Mouse (Mus musculus) intestine, postnatal 0 days (tissue): ENCODE measurements at regions not wholly inside any gene's neighbourhood (a gene's known extent, or its start where the extent isn't known, plus 50 kb on each side); places are given as distances from the start of the nearest gene placed in this dataset.
A peak's percentile ranks its signal among the peaks of the same experiment; 100 is the strongest.

ENCODE experiments used
- ATAC-seq: fragments of 200-750 bp; cut with Nextera tagmentation; 2 replicates; pipeline ENCODE4 v1.8.0; 2017; ENCODE audit warnings: mild to moderate bottlenecking, moderate TSS enrichment, moderate library complexity
- H3K27ac ChIP-seq: fragments of 300-500 bp; sonication (generic); 2 replicates; pipeline ENCODE4 v1.5.1; 2014; ENCODE audit warnings: mild to moderate bottlenecking, low read depth, low read length, moderate library complexity
- H3K27me3 ChIP-seq: fragments of 300-500 bp; sonication (generic); replicated peaks from 2 replicates; pipeline ENCODE4 v1.6.1; 2014; ENCODE audit warnings: low read length, mixed read lengths; ENCODE audit not compliant: control insufficient read depth, insufficient read depth
- H3K36me3 ChIP-seq: fragments of 300-500 bp; sonication (generic); 2 replicates; pipeline ENCODE4 v1.6.1; 2014; ENCODE audit warnings: mild to moderate bottlenecking, moderate library complexity; ENCODE audit not compliant: control insufficient read depth, insufficient read depth
- H3K4me1 ChIP-seq: fragments of 300-500 bp; sonication (generic); replicated peaks from 2 replicates; pipeline ENCODE4 v1.6.1; 2014; ENCODE audit warnings: antibody characterized with exemption, low read length, mixed read lengths; ENCODE audit not compliant: control insufficient read depth, insufficient read depth
- H3K4me2 ChIP-seq: fragments of 300-500 bp; sonication (generic); replicated peaks from 2 replicates; pipeline ENCODE4 v1.6.1; 2014; ENCODE audit warnings: low read depth, mild to moderate bottlenecking, moderate library complexity
- H3K4me3 ChIP-seq: fragments of 300-500 bp; sonication (generic); 2 replicates; pipeline ENCODE4 v1.5.1; 2014; ENCODE audit warnings: low read depth, low read length
- H3K9ac ChIP-seq: fragments of 300-500 bp; sonication (generic); 2 replicates; pipeline ENCODE4 v1.6.1; 2014; ENCODE audit warnings: mild to moderate bottlenecking, low read depth, low read length
- H3K9me3 ChIP-seq: fragments of 300-500 bp; sonication (generic); 2 replicates; pipeline ENCODE4 v1.6.1; 2016; ENCODE audit warnings: mixed run types; ENCODE audit not compliant: control insufficient read depth
- CTCF ChIP-seq: sonication (generic); IDR thresholded peaks from 2 replicates; pipeline ENCODE4 v1.5.1; 2016; ENCODE audit warnings: low read depth, mild to moderate bottlenecking, control low read depth, antibody characterized with exemption, moderate library complexity
- WGBS: fragments of 180-500 bp; shearing (Covaris S2); extraction: QIAGEN DNeasy Blood & Tissue Kit; methylation state at CpG from one replicate; pipeline ENCODE4 v1.1.7; 2014; 5-methylcytosine and 5-hydroxymethylcytosine counted together

DNA sequence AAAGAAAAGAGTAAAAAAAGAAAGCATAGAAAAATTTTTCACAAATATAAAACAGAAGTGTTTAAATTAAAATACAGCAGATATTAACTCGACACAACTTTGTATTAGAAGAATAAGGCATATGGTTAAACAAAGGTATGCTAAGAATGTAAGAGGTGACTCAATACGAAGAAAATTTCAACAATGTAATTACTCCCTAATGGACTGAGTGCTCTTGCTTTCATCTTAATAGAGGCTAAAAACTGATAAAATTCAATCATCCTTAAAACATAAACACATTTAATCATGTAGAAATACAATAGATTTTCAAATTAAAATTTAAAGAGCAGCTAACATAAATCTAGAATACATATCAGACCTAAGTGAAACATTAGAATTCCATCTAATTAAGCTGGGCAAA lies 756.3 kb upstream of the 2610301B20Rik start:
- H3K4me1 ChIP-seq: no peaks in the 10 kb centered on the region
- H3K27ac ChIP-seq: no peak overlapping the region
- H3K4me2 ChIP-seq: no peak overlapping the region
- H3K9ac ChIP-seq: no peak overlapping the region
- 56% methylated on average over 2 of the region's 2 CpGs for WGBS
- H3K27me3 ChIP-seq: no peaks in the 10 kb centered on the region
- no peak overlapping the region for H3K4me3 ChIP-seq
- TF ChIP-seq CTCF: no peak
- H3K9me3 ChIP-seq: no peaks in the 10 kb centered on the region
- ATAC-seq: no peak
- no peaks in the 10 kb centered on the region for H3K36me3 ChIP-seq

DNA sequence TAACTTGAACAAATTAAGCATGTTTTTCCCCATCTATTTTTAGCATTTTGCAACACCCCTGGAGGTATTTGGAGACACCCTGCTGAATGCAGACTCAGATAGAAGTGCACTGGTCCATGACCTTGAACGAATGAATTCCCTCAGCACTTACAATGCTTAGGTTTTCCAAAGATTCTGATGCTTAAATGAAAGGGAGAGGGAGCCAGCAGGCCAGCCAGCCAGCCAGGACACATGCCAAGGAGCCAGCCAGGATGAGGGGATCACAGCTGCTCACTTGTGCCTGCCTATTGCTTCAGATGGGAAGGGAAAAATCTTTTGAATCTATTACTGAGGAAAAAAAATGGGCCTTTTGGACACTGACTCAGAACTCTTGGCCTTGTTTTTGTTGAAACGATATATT lies 750.0 kb upstream of the 2610301B20Rik start:
- Histone ChIP-seq H3K4me1 (no peaks in the 10 kb centered on the region), H3K27me3 (no peaks in the 10 kb centered on the region), H3K9me3 (no peaks in the 10 kb centered on the region), H3K36me3 (no peaks in the 10 kb centered on the region), H3K4me2 (no peak overlapping the region), H3K9ac (no peak overlapping the region), H3K27ac (no peak overlapping the region), H3K4me3 (no peak overlapping the region)
- ATAC-seq: no peak
- WGBS: 74% methylated on average over 2 of the region's 2 CpGs
- no peak for TF ChIP-seq CTCF

DNA sequence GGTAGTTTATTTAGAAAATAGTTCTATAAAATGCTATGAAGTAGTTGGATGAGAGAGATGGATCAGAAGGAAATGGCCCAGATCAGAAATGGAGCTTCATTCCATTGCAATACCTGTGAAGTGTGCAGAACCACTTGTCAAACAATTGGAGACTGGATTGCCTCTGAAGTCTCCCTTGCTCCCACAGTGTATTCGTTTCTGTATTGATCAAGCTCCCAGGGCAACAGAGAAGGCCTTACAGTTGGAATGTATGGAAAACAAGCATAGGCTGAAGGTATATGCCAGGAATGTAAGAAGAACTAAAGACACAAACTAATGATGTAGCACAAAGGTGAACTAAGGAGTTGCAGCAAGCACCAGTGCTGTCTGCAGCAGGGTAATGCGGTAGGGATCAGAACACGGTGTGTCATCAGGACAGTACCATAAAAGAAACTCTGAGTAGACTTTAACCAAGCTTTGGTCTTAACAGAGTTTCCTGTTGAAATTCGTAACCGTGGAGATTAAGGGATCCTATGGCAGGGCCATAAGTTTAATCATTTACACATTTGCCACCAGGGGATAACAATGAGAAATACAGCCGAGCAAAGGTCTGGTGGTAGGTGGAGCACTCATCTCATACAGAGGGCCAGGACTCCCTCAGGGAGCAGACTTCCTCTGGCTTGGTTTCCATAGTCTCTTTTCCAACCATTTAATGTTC lies 732.9 kb upstream of the 2610301B20Rik start:
- TF ChIP-seq CTCF: peak; percentile 54
- no peak overlapping the region; the same call in 1 of the 2 replicates for H3K27ac ChIP-seq
- WGBS: 30% methylated on average over 6 of the region's 6 CpGs

DNA sequence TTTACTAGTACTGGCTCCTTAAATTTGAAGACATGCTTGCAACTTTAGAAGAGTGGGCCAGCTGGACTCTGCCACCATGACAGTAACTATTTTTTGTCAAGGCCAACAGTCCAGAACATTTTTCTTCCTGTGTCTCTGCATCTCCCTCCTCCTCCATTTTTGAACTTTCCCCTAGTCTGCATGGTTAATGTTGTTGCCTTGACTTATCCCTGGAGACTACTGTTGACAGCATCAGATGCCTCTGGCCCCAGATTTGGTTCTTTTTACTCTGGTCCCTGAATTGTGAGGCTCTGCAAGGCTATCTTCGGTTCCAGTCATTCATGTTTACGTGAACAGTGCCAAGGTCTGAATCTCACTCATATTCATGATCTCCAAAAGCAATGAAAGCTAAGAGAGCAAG lies 724.4 kb upstream of the 2610301B20Rik start:
- no peaks in the 10 kb centered on the region for H3K36me3 ChIP-seq
- no peak for ATAC-seq
- no peak overlapping the region for H3K27ac ChIP-seq
- H3K4me1 ChIP-seq: no peaks in the 10 kb centered on the region
- H3K9ac ChIP-seq: no peak overlapping the region
- no peak for TF ChIP-seq CTCF
- no peaks in the 10 kb centered on the region for H3K9me3 ChIP-seq
- H3K4me3 ChIP-seq: no peak overlapping the region
- no peaks in the 10 kb centered on the region for H3K27me3 ChIP-seq
- WGBS: 71% methylated on average over 2 of the region's 2 CpGs
- H3K4me2 ChIP-seq: no peak overlapping the region

More for the DNA sequence above, 732.9 kb upstream of the 2610301B20Rik start:
- Histone ChIP-seq H3K4me3 (no peak overlapping the region), H3K9ac (no peak overlapping the region), H3K4me2 (no peak overlapping the region), H3K9me3 (no peaks in the 10 kb centered on the region), H3K4me1 (no peaks in the 10 kb centered on the region), H3K27me3 (no peaks in the 10 kb centered on the region), H3K36me3 (no peaks in the 10 kb centered on the region)
- peak; percentile 100 for ATAC-seq

DNA sequence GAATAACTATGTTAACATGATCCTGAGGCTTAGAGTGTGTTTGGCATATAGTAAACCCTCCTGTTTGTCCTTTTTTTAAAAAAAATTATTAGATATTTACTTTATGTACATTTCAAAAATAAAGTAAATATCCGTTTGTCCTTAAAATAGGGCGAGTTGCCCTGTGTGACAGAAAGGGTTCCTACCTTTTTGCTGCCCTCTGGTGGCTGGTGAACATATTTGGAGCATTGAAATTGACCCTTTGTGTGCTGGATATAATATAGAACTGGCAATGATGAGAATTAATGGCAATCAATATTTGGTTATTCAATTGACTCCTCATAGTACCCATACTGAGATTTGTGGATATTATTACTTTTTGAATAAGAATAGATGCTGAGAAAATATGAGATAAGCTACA lies 723.8 kb upstream of the 2610301B20Rik start:
- no peaks in the 10 kb centered on the region for H3K9me3 ChIP-seq
- H3K27me3 ChIP-seq: no peaks in the 10 kb centered on the region
- no peak overlapping the region for H3K27ac ChIP-seq
- H3K4me2 ChIP-seq: no peak overlapping the region
- peak; percentile 78 for TF ChIP-seq CTCF
- no peaks in the 10 kb centered on the region for H3K36me3 ChIP-seq
- WGBS: 9% methylated on average over 2 of the region's 2 CpGs
- no peak for ATAC-seq
- no peaks in the 10 kb centered on the region for H3K4me1 ChIP-seq
- no peak overlapping the region for H3K4me3 ChIP-seq
- H3K9ac ChIP-seq: no peak overlapping the region

DNA sequence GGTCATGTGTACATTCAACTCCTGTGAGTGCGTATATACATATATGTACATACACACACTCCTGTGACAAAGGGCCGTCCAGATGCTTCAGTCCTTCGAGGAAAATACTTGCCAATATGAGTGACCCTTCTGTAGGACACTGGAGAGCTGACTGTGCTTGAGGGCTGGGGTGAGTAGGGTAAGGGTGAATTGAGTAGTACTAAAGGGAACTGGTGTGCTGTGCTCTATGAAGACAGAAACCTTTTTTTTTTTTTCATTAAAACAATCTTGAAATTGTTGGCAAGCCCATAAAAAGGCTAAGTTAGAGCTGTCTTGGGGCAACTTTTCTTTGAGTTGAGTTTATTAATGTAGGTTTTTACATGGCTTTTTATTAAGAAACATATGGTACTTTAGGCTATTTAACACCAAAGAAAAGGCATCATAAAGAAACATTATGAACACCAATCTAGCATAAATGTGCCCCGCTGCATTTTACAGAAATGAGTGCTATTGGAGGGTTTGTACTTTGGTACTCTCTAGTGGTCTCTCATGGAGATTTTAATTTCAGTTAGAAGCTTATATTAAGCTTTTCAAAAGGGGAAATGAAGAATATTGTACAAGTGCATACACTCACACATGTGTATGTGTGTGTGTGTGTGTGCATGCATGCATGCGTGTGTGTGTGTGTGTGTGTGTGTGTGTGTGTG lies 718.5 kb upstream of the 2610301B20Rik start:
- Histone ChIP-seq H3K4me1 (no peaks in the 10 kb centered on the region), H3K36me3 (no peaks in the 10 kb centered on the region), H3K27ac (no peak overlapping the region), H3K9me3 (no peaks in the 10 kb centered on the region), H3K27me3 (no peaks in the 10 kb centered on the region), H3K9ac (no peak overlapping the region), H3K4me3 (no peak overlapping the region), H3K4me2 (no peak overlapping the region)
- ATAC-seq: no peak
- no peak for TF ChIP-seq CTCF
- 89% methylated on average over 5 of the region's 5 CpGs for WGBS
